Mouse (Mus musculus) liver, postnatal 0 days (tissue): ENCODE data around the gene Gabarapl2.

Source experiments
- CTCF ChIP-seq: sonication (generic); IDR thresholded peaks from 2 replicates; pipeline ENCODE4 v1.5.1; 2016; ENCODE audit warnings: antibody characterized with exemption, low read depth
- EP300 ChIP-seq: IDR thresholded peaks from 2 replicates; pipeline ENCODE4 v1.6.1; 2016; ENCODE audit warnings: antibody characterized with exemption, low read depth, mild to moderate bottlenecking

DNA sequence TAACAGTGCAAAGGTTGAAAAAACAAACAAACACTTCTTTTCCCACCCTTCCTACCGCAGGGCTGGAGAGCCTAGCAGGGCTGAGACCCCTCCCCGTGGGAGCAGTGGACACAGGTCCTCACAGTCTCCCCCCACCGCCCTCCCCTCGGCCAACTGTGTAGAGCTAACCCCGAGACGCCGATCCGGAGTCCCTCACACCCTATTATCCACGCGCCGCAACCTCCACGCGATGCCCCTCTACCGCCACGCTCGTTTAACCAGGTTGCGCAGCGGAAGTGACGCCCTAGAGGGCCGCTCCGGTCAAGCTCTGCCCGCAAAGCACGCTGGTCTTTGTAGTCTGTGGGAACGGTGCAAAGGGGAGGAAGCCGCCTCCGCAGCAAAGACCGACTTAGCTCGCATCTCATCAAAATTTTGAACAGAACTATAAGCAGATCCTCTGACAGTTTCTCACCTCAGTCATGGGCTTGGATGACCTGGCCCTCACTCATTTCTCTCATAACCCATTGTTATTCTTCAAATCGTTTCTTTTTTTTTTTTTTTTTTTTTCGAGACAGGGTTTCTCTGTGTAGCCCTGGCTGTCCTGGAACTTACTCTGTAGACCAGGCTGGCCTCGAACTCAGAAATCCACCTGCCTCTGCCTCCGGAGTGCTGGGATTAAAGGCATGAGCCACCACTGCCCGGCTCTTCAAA, 51.7 kb downstream of the Gabarapl2 start, which contains the start of gene Adat1:
- TF ChIP-seq CTCF (peak; percentile 9; the same call in 1 of the 2 replicates), EP300 (no peak)
